Mouse (Mus musculus) C3H10T1/2 (cell line): ENCODE results near the gene Synm. TPM values are rescaled to one million over a fixed set of nuclear protein-coding genes. Genes with fewer than 3 reads are reported as not detected.

Experiments used
- polyA plus RNA-seq, 2 experiments: library from polyadenylated mRNA; unstranded; fragments of >200 nt; fragmentation: generic; extraction: Trizol; gene quantifications; one replicate each; pipeline ENCODE4 v1.2.1; 2012; ENCODE audit warnings: missing spikeins in 2 of 2

Synm gene
- polyA plus RNA-seq = 1 to 10 TPM in 1 of 2 experiments, under 1 TPM in 1; 0.07 to 8.1 TPM

GRCm38 (mm10) chr7:67759629-67759995 is at the start of gene Synm:
Synm (minus strand) TSS chr7:67759742.

Other genes starting within 250 kb of the Synm start
- 10 to 100 TPM in 1 of 2 experiments, 1 to 10 TPM in 1; 7.9 to 10.2 TPM for gene Lrrc28, start 114.5 kb downstream of the Synm start, polyA plus RNA-seq
- 10 to 100 TPM in 1 of 2 experiments, 1 to 10 TPM in 1; 2.9 to 22.5 TPM for gene Ttc23, start 112.3 kb downstream of the Synm start, polyA plus RNA-seq
- gene Igf1r, start 193.1 kb upstream of the Synm start, polyA plus RNA-seq = 10 to 100 TPM in 1 of 2 experiments, 1 to 10 TPM in 1; 6.8 to 13.3 TPM